Mouse (Mus musculus) stomach, embryonic 14.5 days (tissue): Measurements from ENCODE around the gene Mical2. TPM values are rescaled to one million over a fixed set of nuclear protein-coding genes. Genes with fewer than 3 reads are reported as not detected.

ENCODE experiments used
- ATAC-seq: fragments of 200-750 bp; cut with Nextera tagmentation; 2 replicates; pipeline ENCODE4 v1.8.0; 2017; ENCODE audit warnings: low read depth, moderate TSS enrichment; ENCODE audit not compliant: insufficient number of reproducible peaks, insufficient read depth, low FRiP score
- H3K27ac ChIP-seq: fragments of 300-500 bp; sonication (generic); 2 replicates; pipeline ENCODE4 v1.5.1; 2014; ENCODE audit warnings: mild to moderate bottlenecking, low read length, moderate library complexity, mixed read lengths
- H3K27me3 ChIP-seq: fragments of 300-500 bp; sonication (generic); 2 replicates; pipeline ENCODE4 v1.6.1; 2014; ENCODE audit warnings: low read length, control low read depth, mixed read lengths; ENCODE audit not compliant: control insufficient read depth, insufficient read depth
- H3K36me3 ChIP-seq: fragments of 300-500 bp; sonication (generic); 2 replicates; pipeline ENCODE4 v1.6.1; 2014; ENCODE audit warnings: mild to moderate bottlenecking, control low read depth, low read length, moderate library complexity, mixed read lengths; ENCODE audit not compliant: control insufficient read depth, insufficient read depth
- H3K4me1 ChIP-seq: fragments of 300-500 bp; sonication (generic); 2 replicates; pipeline ENCODE4 v1.6.1; 2014; ENCODE audit warnings: low read length, control low read depth, mixed read lengths; ENCODE audit not compliant: control insufficient read depth, insufficient read depth
- H3K4me2 ChIP-seq: fragments of 300-500 bp; sonication (generic); replicated peaks from 2 replicates; pipeline ENCODE4 v1.6.1; 2014; ENCODE audit warnings: low read depth, low read length, control low read depth
- H3K4me3 ChIP-seq: fragments of 300-500 bp; sonication (generic); 2 replicates; pipeline ENCODE4 v1.5.1; 2014; ENCODE audit warnings: low read depth, low read length, control low read depth
- H3K9ac ChIP-seq: fragments of 300-500 bp; sonication (generic); replicated peaks from 2 replicates; pipeline ENCODE4 v1.6.1; 2014; ENCODE audit warnings: low read depth, mild to moderate bottlenecking, control low read depth, low read length, moderate library complexity, mixed read lengths
- H3K9me3 ChIP-seq: fragments of 300-500 bp; sonication (generic); 2 replicates; pipeline ENCODE4 v1.6.1; 2016; ENCODE audit warnings: low read depth, low read length, control low read depth; ENCODE audit not compliant: control insufficient read depth
- WGBS: fragments of 180-500 bp; shearing (Covaris S2); extraction: QIAGEN DNeasy Blood & Tissue Kit; methylation state at CpG from one replicate; pipeline ENCODE4 v1.1.7; 2014; 5-methylcytosine and 5-hydroxymethylcytosine counted together
- polyA plus RNA-seq: library from polyadenylated mRNA; unstranded; fragments of >200 nt; fragmentation: Nextera tagmentation; extraction: Ambion mirVana; gene quantifications from 2 replicates; pipeline ENCODE4 v1.2.1, GENCODE M21; 2014

The Mical2 gene
- polyA plus RNA-seq, 1 experiment from 2014 or later: 10.7 TPM

GRCm38 (mm10) chr7:112389611-112390251 is 164.1 kb downstream of the Mical2 start:
- Histone ChIP-seq H3K9ac (no peak overlapping the region), H3K27me3 (no peaks in the 10 kb centered on the region), H3K27ac (peak overlapping the region; percentile 83), H3K4me2 (peak overlapping the region; percentile 20), H3K4me1 (peaks cover 34% of the 10 kb centered on the region), H3K4me3 (no peak overlapping the region), H3K36me3 (no peaks in the 10 kb centered on the region), H3K9me3 (no peaks in the 10 kb centered on the region)
- no peak for ATAC-seq
- 40% methylated on average over 6 of the region's 6 CpGs for WGBS

- Histone ChIP-seq H3K4me1 (peaks cover 34% of the 10 kb centered on the region), H3K4me3 (no peak overlapping the region), H3K27me3 (no peaks in the 10 kb centered on the region), H3K27ac (peak overlapping the region; percentile 83), H3K4me2 (peak overlapping the region; percentile 20), H3K9ac (no peak overlapping the region), H3K9me3 (no peaks in the 10 kb centered on the region), H3K36me3 (no peaks in the 10 kb centered on the region)
- no peak; the same call in 1 of the 2 replicates for ATAC-seq
- WGBS: 8% methylated on average over 11 of the region's 11 CpGs
These were observed 164.7 kb downstream of the Mical2 start for GRCm38 (mm10) chr7:112390252-112390936.

- ATAC-seq: no peak
- 16% methylated on average over 6 of the region's 6 CpGs for WGBS
- no peak overlapping the region for H3K9ac ChIP-seq
- H3K4me3 ChIP-seq: no peak overlapping the region
- H3K9me3 ChIP-seq: no peaks in the 10 kb centered on the region
- H3K36me3 ChIP-seq: no peaks in the 10 kb centered on the region
- no peaks in the 10 kb centered on the region for H3K27me3 ChIP-seq
- no peak overlapping the region; the same call in 1 of the 2 replicates for H3K4me2 ChIP-seq
- peaks cover 34% of the 10 kb centered on the region for H3K4me1 ChIP-seq
- H3K27ac ChIP-seq: peak overlapping the region; percentile 83
These were observed 165.4 kb downstream of the Mical2 start for GRCm38 (mm10) chr7:112390937-112391605.

- no peaks in the 10 kb centered on the region for H3K27me3 ChIP-seq
- H3K9me3 ChIP-seq: no peaks in the 10 kb centered on the region
- no peak overlapping the region for H3K9ac ChIP-seq
- no peak overlapping the region for H3K27ac ChIP-seq
- H3K4me2 ChIP-seq: no peak overlapping the region
- ATAC-seq: no peak
- H3K36me3 ChIP-seq: no peaks in the 10 kb centered on the region
- H3K4me1 ChIP-seq: no peaks in the 10 kb centered on the region
- WGBS: 92% methylated on average over 3 of the region's 3 CpGs
- H3K4me3 ChIP-seq: no peak overlapping the region
These were observed 172.1 kb downstream of the Mical2 start for GRCm38 (mm10) chr7:112397786-112398185.

- peak; percentile 28; the same call in 1 of the 2 replicates for ATAC-seq
- WGBS: 72% methylated on average over 7 of the region's 7 CpGs
- no peaks in the 10 kb centered on the region for H3K27me3 ChIP-seq
These were observed 173.9 kb downstream of the Mical2 start for GRCm38 (mm10) chr7:112399425-112400170.

GRCm38 (mm10) chr7:112400175-112400574 is 174.5 kb downstream of the Mical2 start:
- Histone ChIP-seq H3K4me2 (no peak overlapping the region), H3K27ac (no peak overlapping the region), H3K4me1 (0 out of 2 replicates have a peak, but pooled peaks cover 3% of the 10 kb centered on the region), H3K9ac (no peak overlapping the region), H3K27me3 (no peaks in the 10 kb centered on the region), H3K36me3 (no peaks in the 10 kb centered on the region), H3K4me3 (no peak overlapping the region), H3K9me3 (no peaks in the 10 kb centered on the region)
- ATAC-seq: peak; percentile 33; the same call in 1 of the 2 replicates
- 45% methylated on average over 6 of the region's 6 CpGs for WGBS

More at GRCm38 (mm10) chr7:112399425-112400170, 173.9 kb downstream of the Mical2 start:
- H3K4me2 ChIP-seq: no peak overlapping the region
- H3K4me3 ChIP-seq: no peak overlapping the region
- no peaks in the 10 kb centered on the region for H3K4me1 ChIP-seq
- no peaks in the 10 kb centered on the region for H3K36me3 ChIP-seq
- H3K27ac ChIP-seq: no peak overlapping the region
- H3K9ac ChIP-seq: no peak overlapping the region
- no peaks in the 10 kb centered on the region for H3K9me3 ChIP-seq

GRCm38 (mm10) chr7:112405061-112405460 is 179.4 kb downstream of the Mical2 start:
- Histone ChIP-seq H3K36me3 (no peaks in the 10 kb centered on the region), H3K27ac (no peak overlapping the region), H3K4me3 (no peak overlapping the region), H3K4me2 (no peak overlapping the region), H3K9me3 (no peaks in the 10 kb centered on the region), H3K9ac (no peak overlapping the region), H3K4me1 (0 out of 2 replicates have a peak, but pooled peaks cover 4% of the 10 kb centered on the region), H3K27me3 (no peaks in the 10 kb centered on the region)
- no peak for ATAC-seq
- 58% methylated on average over 2 of the region's 2 CpGs for WGBS

- ATAC-seq: no peak
- H3K27ac ChIP-seq: no peak overlapping the region
- H3K36me3 ChIP-seq: no peaks in the 10 kb centered on the region
- H3K9ac ChIP-seq: no peak overlapping the region
- H3K27me3 ChIP-seq: no peaks in the 10 kb centered on the region
- H3K4me3 ChIP-seq: no peak overlapping the region
- H3K4me1 ChIP-seq: 0 out of 2 replicates have a peak, but pooled peaks cover 4% of the 10 kb centered on the region
- no peak overlapping the region for H3K4me2 ChIP-seq
- no peaks in the 10 kb centered on the region for H3K9me3 ChIP-seq
- WGBS: 72% methylated on average over 8 of the region's 8 CpGs
These were observed 179.9 kb downstream of the Mical2 start for GRCm38 (mm10) chr7:112405578-112405977.
